Mouse (Mus musculus) midbrain, embryonic 10.5 days (tissue): ENCODE measurements around the gene Ugt1a6a. TPM values are rescaled to one million over a fixed set of nuclear protein-coding genes. Genes with fewer than 3 reads are reported as not detected.

ENCODE experiments used
- DNase-seq: peaks from one replicate; pipeline ENCODE4 v3.0.0-alpha.2; 2017; ENCODE audit warnings: low spot score
- H3K27ac ChIP-seq: fragments of 300-500 bp; sonication (generic); replicated peaks from 2 replicates; pipeline ENCODE4 v1.5.1; 2016; ENCODE audit warnings: mild to moderate bottlenecking
- H3K27me3 ChIP-seq: fragments of 300-500 bp; sonication (generic); 2 replicates; pipeline ENCODE4 v1.6.1; 2016; ENCODE audit warnings: low read depth, mild to moderate bottlenecking; ENCODE audit not compliant: poor library complexity, severe bottlenecking
- H3K36me3 ChIP-seq: fragments of 300-500 bp; sonication (generic); 2 replicates; pipeline ENCODE4 v1.6.1; 2016; ENCODE audit warnings: mild to moderate bottlenecking, moderate library complexity
- H3K4me1 ChIP-seq: fragments of 300-500 bp; sonication (generic); 2 replicates; pipeline ENCODE4 v1.6.1; 2016
- H3K4me3 ChIP-seq: fragments of 300-500 bp; sonication (generic); 2 replicates; pipeline ENCODE4 v1.5.1; 2016; ENCODE audit warnings: mild to moderate bottlenecking, moderate library complexity
- H3K9me3 ChIP-seq: fragments of 300-500 bp; sonication (generic); replicated peaks from 2 replicates; pipeline ENCODE4 v1.6.1; 2016; ENCODE audit warnings: mild to moderate bottlenecking
- WGBS: fragments of 180-500 bp; shearing (Covaris S2); methylation state at CpG from one replicate; pipeline ENCODE4 v1.1.7; 2016; 5-methylcytosine and 5-hydroxymethylcytosine counted together
- polyA plus RNA-seq: library from polyadenylated mRNA; unstranded; fragments of >200 nt; fragmentation: Nextera tagmentation; extraction: Ambion mirVana; gene quantifications from 2 replicates; pipeline ENCODE4 v1.2.1, GENCODE M21; 2016

The Ugt1a6a gene
- polyA plus RNA-seq, 1 experiment from 2014 or later = not detected

DNA sequence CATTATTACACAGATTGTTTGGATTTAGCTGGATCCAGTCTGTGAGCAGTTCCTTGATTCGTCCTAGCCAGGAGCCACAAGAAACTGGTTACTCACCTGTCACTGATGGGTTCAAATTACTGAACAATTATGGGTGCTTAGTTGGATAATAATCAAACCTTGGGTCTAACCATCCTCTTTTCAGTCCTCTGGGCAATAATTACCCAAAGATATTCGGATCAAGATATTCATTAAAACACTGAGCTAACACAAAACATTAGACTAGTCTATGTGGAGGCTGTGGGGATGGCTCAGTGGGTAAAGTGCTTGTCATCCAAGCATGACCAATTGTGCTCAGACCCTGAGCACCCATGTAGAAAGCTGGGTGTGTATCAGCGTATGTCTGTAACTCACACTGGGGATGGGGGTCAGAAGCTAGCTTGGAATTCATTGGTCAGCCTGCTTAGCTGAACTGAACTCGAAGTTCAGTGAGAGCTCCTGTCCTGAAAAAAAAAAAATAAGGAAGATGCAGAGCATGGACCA is 101.3 kb downstream of the Ugt1a6a start:
- H3K4me1 ChIP-seq = no peaks in the 10 kb centered on the region
- H3K4me3 ChIP-seq = no peak overlapping the region
- H3K27me3 ChIP-seq = no peaks in the 10 kb centered on the region
- H3K27ac ChIP-seq = no peak overlapping the region
- H3K36me3 ChIP-seq = no peaks in the 10 kb centered on the region
- H3K9me3 ChIP-seq = peaks cover 98% of the 10 kb centered on the region
- no peak for DNase-seq
- 69% methylated on average over 4 of the region's 4 CpGs for WGBS

DNA sequence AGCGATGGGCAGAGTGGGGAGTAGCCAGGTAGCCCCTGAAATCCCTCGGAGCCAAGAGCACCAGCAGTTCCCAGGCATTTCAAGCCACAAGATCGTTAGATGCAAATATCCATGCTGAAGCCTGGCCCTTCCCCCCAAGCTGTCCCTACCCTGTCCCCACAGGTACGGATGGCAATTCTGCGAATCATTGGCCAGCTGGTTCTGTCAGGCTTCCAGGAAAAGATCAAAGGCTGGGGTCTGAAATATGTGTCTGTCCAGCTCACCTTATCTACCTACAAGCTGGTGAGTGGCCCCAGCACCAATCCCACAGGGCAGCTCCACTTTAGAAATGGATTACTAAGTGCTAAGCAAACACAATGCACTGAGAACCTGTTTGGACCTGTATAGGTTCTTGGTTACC is 102.7 kb downstream of the Ugt1a6a start:
- Histone ChIP-seq H3K4me3 (no peak overlapping the region), H3K27ac (no peak overlapping the region), H3K4me1 (no peaks in the 10 kb centered on the region), H3K36me3 (no peaks in the 10 kb centered on the region), H3K9me3 (peaks cover 98% of the 10 kb centered on the region), H3K27me3 (no peaks in the 10 kb centered on the region)
- 83% methylated on average over 5 of the region's 5 CpGs for WGBS
- no peak for DNase-seq

DNA sequence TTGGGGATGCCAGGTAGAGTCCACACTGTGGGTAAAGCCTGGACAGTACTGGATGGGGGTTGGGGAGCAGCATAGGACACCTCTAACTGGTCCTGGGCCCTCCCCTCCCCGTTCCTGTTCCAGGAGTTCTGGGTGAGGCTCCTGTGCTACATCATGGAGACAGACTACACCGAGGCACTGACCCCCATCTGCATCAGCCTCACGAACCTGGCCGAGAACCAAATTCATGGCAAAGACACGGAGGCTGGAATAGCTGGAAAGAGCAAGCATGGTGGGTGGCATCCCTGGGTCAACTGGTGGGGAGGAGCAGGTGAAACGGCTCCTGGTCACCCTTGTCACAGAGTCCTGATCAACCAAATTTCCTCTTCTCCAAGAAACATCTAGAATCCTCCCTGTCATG is 104.2 kb downstream of the Ugt1a6a start:
- Histone ChIP-seq H3K4me3 (no peak overlapping the region), H3K36me3 (no peaks in the 10 kb centered on the region), H3K27ac (no peak overlapping the region), H3K27me3 (no peaks in the 10 kb centered on the region), H3K4me1 (no peaks in the 10 kb centered on the region), H3K9me3 (peaks cover 98% of the 10 kb centered on the region)
- DNase-seq = no peak
- WGBS = 82% methylated on average over 6 of the region's 6 CpGs

DNA sequence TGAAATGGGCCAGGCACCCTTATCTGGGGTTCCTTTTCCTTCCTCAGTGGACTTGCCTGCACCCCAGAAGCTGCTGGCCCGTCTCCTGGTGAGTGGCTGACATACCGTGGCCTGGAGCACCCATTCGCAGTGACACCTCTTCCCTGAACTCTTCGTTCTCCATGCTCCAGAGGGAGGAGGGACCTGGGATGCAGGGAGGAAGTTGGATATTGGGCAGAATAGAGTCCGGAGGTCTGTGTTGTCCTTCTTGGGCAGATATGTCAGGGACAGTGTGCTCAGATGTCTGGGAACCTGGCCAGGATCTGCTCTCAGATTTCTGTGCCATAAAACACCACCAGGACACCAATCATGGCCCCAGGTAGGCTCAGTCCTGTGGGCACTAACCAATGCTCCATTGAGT is 105.5 kb downstream of the Ugt1a6a start:
- no peak for DNase-seq
- peaks cover 98% of the 10 kb centered on the region for H3K9me3 ChIP-seq
- H3K27ac ChIP-seq = no peak overlapping the region
- WGBS = 77% methylated on average over 5 of the region's 5 CpGs
- H3K4me1 ChIP-seq = no peaks in the 10 kb centered on the region
- H3K36me3 ChIP-seq = no peaks in the 10 kb centered on the region
- H3K4me3 ChIP-seq = no peak overlapping the region
- no peaks in the 10 kb centered on the region for H3K27me3 ChIP-seq

DNA sequence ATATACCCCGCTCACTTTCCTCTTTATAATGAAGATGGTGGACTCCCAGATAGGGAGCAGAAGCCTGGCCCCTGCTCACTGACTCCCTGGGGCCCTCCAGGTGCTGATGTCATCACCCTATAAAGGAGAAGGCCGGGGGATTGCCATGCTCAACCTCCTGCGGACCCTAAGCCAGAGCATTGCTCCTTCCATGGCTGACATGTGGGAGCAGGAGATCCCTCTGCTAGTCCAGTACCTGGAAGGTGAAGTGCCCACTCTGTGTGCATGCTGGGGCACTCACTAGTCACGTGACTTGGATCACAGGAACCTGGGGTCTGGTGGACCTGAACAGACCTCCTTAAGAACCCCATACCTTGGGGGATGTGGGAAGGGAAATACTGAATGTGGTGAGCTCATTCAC is 106.0 kb downstream of the Ugt1a6a start:
- Histone ChIP-seq H3K9me3 (peaks cover 98% of the 10 kb centered on the region), H3K4me3 (no peak overlapping the region), H3K27ac (no peak overlapping the region), H3K27me3 (no peaks in the 10 kb centered on the region), H3K4me1 (no peaks in the 10 kb centered on the region), H3K36me3 (no peaks in the 10 kb centered on the region)
- no peak for DNase-seq
- WGBS = 77% methylated on average over 4 of the region's 4 CpGs

DNA sequence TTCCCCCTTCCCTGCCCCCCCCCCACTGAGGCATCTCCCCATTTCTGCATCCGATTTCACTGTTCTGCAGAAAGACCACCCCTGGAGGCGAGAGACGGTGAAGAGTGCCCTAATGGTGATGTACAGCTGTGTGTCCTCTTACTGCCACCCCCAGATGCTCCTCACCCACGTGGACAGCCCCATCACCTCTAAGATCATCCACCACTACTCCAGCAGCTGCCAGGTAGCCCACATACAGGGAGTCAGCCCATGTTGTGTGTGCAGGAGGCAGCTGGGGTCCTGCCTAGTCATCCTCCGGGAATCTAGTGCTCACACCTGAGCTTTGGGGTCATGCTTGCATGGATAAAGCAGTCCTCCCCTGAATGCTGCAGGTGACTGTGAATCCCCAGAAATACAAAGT is 109.3 kb downstream of the Ugt1a6a start:
- H3K4me3 ChIP-seq = no peak overlapping the region
- H3K27me3 ChIP-seq = no peaks in the 10 kb centered on the region
- H3K36me3 ChIP-seq = no peaks in the 10 kb centered on the region
- WGBS = 69% methylated on average over 5 of the region's 5 CpGs
- H3K27ac ChIP-seq = no peak overlapping the region
- DNase-seq = no peak
- H3K9me3 ChIP-seq = peaks cover 100% of the 10 kb centered on the region
- no peaks in the 10 kb centered on the region for H3K4me1 ChIP-seq

DNA sequence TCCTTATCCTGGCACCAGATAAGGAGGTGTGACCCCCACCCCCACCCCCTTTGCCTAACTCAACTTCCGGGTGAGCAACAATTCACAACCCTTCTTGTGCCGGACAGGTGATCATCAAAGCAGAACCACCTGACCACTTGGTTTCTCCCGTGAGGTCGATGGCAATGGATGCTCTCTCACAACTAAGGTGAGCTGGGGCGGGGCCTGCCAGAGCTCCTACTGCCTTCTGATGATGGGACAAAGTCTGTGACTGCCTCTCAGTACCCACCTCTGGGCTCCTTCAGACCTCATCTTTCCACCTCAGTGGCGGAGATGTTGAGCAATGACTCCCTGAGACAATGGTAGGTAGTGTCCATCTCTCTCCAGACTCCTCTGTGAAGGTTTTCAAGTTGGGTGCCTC is 111.3 kb downstream of the Ugt1a6a start:
- WGBS = 80% methylated on average over 6 of the region's 6 CpGs
- Histone ChIP-seq H3K9me3 (peaks cover 100% of the 10 kb centered on the region), H3K27me3 (no peaks in the 10 kb centered on the region)

DNA sequence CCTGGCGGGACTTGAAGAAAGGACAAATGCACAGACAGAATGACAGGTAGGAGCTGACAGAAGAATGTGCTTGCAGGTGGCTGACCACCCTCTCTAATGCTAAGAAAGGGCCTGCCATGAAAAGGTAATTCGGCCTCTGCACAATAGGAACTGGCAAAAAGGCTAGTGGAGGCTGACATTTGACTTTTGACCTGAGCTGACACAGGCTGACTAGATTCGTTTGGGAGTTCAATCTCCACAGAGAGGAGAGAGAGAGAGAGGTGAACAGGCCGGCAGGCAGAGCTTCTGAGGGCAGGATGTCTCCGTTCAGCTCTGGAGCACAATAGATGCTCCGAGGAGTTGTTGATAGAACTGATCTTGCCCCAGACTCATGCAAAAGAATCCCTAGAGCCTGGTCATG is 111.8 kb downstream of the Ugt1a6a start:
- 45% methylated on average over 6 of the region's 6 CpGs for WGBS
- Histone ChIP-seq H3K9me3 (peaks cover 100% of the 10 kb centered on the region), H3K27me3 (no peaks in the 10 kb centered on the region), H3K27ac (no peak overlapping the region), H3K4me3 (no peak overlapping the region), H3K36me3 (no peaks in the 10 kb centered on the region), H3K4me1 (no peaks in the 10 kb centered on the region)
- no peak for DNase-seq

More for the DNA sequence above, 111.3 kb downstream of the Ugt1a6a start:
- Histone ChIP-seq H3K27ac (no peak overlapping the region), H3K4me3 (no peak overlapping the region), H3K4me1 (no peaks in the 10 kb centered on the region), H3K36me3 (no peaks in the 10 kb centered on the region)
- no peak for DNase-seq

DNA sequence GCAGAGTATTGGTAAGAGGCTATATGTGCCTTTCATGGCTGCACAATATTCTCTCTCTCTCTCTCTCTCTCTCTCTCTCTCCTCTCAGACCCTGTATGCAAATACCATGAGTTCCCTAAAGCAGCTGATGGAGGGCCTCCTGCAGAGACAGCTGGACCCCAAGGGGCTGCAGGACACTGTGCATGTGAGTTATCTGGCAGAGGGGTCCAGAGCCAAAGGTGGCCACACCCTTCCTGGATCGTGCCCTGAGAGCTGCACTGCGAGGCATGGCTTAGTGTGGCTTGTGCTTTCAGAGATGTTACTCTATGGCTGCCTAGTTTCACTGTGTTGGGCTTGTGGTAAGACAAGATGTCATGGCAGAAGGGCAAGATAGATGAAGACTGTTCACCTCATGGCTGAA is 113.1 kb downstream of the Ugt1a6a start:
- no peak overlapping the region for H3K27ac ChIP-seq
- no peaks in the 10 kb centered on the region for H3K27me3 ChIP-seq
- WGBS = 60% methylated on average over 2 of the region's 2 CpGs

DNA sequence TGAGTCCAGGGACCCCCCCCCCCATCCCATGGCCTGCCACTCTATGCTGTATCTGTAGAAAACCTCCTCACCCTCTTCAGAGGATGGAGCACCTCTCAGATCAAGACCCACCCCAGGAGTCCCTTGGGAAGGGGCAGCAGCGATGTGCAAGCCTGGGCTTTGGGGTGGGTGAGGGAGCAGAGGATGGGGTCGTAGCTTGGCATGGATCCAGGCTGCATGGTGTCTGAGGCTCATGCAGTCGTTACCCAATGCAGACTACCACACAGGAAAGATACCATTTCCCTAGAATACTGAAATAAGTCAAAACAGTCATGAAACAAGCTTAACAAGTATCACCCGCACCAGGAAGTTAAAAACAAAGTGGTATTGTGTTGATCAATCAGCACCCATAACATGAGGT is 114.0 kb downstream of the Ugt1a6a start:
- H3K4me1 ChIP-seq = no peaks in the 10 kb centered on the region
- 78% methylated on average over 4 of the region's 4 CpGs for WGBS
- peaks cover 98% of the 10 kb centered on the region for H3K9me3 ChIP-seq
- no peak overlapping the region for H3K4me3 ChIP-seq
- H3K36me3 ChIP-seq = no peaks in the 10 kb centered on the region
- no peak overlapping the region for H3K27ac ChIP-seq
- no peak for DNase-seq
- no peaks in the 10 kb centered on the region for H3K27me3 ChIP-seq

More for the DNA sequence above, 113.1 kb downstream of the Ugt1a6a start:
- no peak for DNase-seq
- Histone ChIP-seq H3K4me3 (no peak overlapping the region), H3K4me1 (no peaks in the 10 kb centered on the region), H3K36me3 (no peaks in the 10 kb centered on the region), H3K9me3 (peaks cover 98% of the 10 kb centered on the region)

DNA sequence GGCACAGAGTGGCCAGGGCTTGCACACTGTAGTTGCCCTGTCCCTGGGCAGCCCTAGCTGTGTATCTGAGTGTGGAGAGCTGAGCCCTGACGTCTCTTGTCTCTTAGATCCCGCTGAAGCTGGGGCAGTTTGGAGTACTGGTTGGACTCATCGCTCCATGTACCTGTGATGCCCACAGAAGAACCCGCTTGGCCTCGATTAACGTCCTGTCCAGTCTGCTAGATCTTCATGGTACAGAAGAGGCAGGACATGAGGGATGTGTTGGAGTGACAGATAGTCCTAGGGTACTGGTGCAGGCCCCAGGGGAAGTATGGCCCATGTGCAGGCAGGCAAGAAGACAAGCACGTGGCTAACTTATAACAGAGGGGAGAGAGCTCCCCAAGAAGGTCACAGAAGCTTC is 115.0 kb downstream of the Ugt1a6a start:
- WGBS = 82% methylated on average over 7 of the region's 7 CpGs
- no peaks in the 10 kb centered on the region for H3K27me3 ChIP-seq
- peaks cover 98% of the 10 kb centered on the region for H3K9me3 ChIP-seq
- no peak for DNase-seq
- no peak overlapping the region for H3K27ac ChIP-seq
- no peak overlapping the region for H3K4me3 ChIP-seq
- no peaks in the 10 kb centered on the region for H3K36me3 ChIP-seq
- no peaks in the 10 kb centered on the region for H3K4me1 ChIP-seq

DNA sequence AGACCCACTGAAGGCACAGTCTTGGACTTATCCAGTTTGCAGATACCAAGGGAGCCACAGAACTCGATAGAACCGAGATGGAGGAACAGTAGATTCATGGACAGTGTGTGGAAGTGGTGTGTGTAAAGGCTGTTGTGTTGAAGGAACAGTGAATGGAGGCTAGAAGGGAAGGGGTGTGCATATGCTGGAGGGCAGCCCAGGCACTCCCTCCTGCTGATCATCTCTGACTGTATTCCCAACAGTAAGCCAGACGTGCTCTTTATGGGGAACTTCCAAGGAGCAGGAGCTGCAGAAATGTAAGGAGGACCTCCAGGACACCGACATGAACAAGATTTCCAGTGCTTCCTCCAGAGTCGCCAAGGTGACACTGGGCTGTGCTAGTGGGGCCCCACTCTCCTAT is 115.4 kb downstream of the Ugt1a6a start:
- WGBS = 82% methylated on average over 5 of the region's 5 CpGs
- Histone ChIP-seq H3K36me3 (no peaks in the 10 kb centered on the region), H3K4me1 (no peaks in the 10 kb centered on the region), H3K4me3 (no peak overlapping the region), H3K9me3 (peaks cover 98% of the 10 kb centered on the region), H3K27me3 (no peaks in the 10 kb centered on the region), H3K27ac (no peak overlapping the region)
- no peak for DNase-seq

DNA sequence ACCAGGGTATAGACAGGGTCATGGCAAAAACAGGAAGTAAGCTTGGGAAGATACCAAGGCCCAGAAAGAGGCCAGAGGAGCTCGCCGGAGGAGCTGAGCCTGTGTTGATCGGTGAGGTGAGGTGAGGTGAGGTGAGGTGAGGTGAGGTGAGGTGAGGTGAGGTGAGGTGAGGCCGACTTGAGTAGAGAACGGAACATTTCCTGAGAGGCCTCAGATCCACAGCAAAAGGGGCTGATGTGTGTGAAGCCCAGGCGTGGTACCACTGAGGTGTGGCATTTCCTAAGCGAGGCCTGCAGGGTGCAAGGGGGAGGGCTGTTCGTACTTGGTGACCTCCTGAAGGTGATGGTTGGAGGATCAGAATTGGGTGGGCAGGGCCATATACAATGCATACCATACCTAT is 118.5 kb downstream of the Ugt1a6a start:
- Histone ChIP-seq H3K4me1 (no peaks in the 10 kb centered on the region), H3K27me3 (no peaks in the 10 kb centered on the region), H3K27ac (no peak overlapping the region), H3K4me3 (no peak overlapping the region), H3K9me3 (peaks cover 98% of the 10 kb centered on the region), H3K36me3 (no peaks in the 10 kb centered on the region)
- DNase-seq = no peak
- WGBS = 75% methylated on average over 8 of the region's 8 CpGs

DNA sequence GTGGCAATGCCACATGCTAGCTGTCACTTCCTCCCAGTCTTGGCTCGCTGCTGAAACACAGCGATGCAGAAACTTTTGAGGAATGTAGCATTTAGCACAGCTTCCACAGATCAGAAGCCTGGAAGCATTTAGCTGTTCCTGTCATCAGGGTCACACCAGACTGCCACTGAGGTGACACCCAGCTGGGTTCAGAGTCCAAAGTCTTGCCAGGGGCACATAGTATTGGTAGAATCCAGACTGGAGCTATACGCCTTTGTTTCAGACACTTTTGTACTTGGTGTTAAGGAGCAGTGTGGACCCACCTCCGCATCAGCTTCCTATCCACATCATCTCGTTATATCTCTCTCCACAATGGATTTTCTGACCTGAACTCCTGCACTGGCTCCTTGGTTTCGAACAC is 118.9 kb downstream of the Ugt1a6a start:
- 76% methylated on average over 6 of the region's 6 CpGs for WGBS
- Histone ChIP-seq H3K9me3 (peaks cover 98% of the 10 kb centered on the region), H3K36me3 (no peaks in the 10 kb centered on the region), H3K4me1 (no peaks in the 10 kb centered on the region), H3K27ac (no peak overlapping the region), H3K27me3 (no peaks in the 10 kb centered on the region), H3K4me3 (no peak overlapping the region)
- DNase-seq = no peak
